Mouse (Mus musculus): ENCODE results near the gene Actr1b.
A peak's percentile ranks its signal among the peaks of the same experiment; 100 is the strongest.

GRCm38 (mm10) chr1:36683810-36684467, 30.3 kb downstream of the Actr1b start:
- TF ChIP-seq CTCF (IDR thresholded peaks at IDR 0.05; ENCODE audit: borderline replicate concordance, extremely low read depth, insufficient read depth, insufficient read length): peak; percentile 83
- TF ChIP-seq POLR2A (IDR thresholded peaks at IDR 0.05; ENCODE audit: borderline replicate concordance, extremely low read depth, insufficient read depth, insufficient read length, poor library complexity, severe bottlenecking): no peak
